Mouse (Mus musculus) embryonic fibroblast, embryonic 13.5 days (primary cell): Measurements from ENCODE around the gene Srpk1.

ENCODE experiments used
- CTCF ChIP-seq: IDR thresholded peaks from 2 replicates; pipeline ENCODE4 v1.5.1; 2011; ENCODE audit warnings: mild to moderate bottlenecking, control low read depth, low read length, moderate library complexity, borderline replicate concordance; ENCODE audit not compliant: insufficient read depth
- POLR2A ChIP-seq: IDR thresholded peaks from 2 replicates; pipeline ENCODE4 v1.6.1; 2011; ENCODE audit warnings: low read depth, mild to moderate bottlenecking, control low read depth, low read length, moderate library complexity

GRCm38 (mm10) chr17:28586509-28586908, 36.0 kb downstream of the Srpk1 start:
- no peak for TF ChIP-seq CTCF
- no peak for TF ChIP-seq POLR2A
